Mouse (Mus musculus): ENCODE measurements around the gene Acsl1. TPM values are rescaled to one million over a fixed set of nuclear protein-coding genes. Genes with fewer than 3 reads are reported as not detected.

Gene Acsl1
- polyA plus RNA-seq, 1 experiment from 2014 or later = 7.3 TPM

GRCm38 (mm10) chr8:46526821-46527220, 56.0 kb downstream of the Acsl1 start:
- Histone ChIP-seq H3K9me3 (no peaks in the 10 kb centered on the region), H3K4me1 (replicated peaks) (peaks cover 10% of the 10 kb centered on the region), H3K4me3 (no peak overlapping the region), H3K36me3 (no peaks in the 10 kb centered on the region), H3K27me3 (ENCODE audit: insufficient read depth, poor library complexity, severe bottlenecking) (no peaks in the 10 kb centered on the region), H3K27ac (no peak overlapping the region)
- DNase-seq (ENCODE audit: low spot score) = no peak
- WGBS = 91% methylated on average over 10 of the region's 10 CpGs

DNA sequence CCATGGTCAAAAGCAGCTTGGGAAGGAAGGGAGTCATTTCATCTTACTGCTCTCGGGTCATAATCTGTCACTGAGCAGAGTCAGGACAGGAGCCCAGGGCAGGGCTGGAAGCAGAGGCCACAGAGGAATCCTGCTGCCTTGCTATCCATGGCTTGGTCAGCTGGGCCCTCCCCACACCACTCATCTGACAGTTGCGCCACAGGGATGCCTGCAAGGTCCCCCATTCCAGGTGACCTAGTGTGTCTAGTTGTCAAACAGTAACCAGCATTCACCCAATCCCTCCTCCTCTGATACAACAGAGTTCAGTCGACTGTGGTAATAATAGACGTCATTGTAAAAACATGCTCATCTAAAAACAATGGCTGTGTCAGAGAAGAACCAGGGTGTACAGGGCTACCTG, 58.7 kb downstream of the Acsl1 start:
- 75% methylated on average over 4 of the region's 4 CpGs for whole genome bisulfite sequencing
- no peak for DNase-seq (ENCODE audit: low spot score)
- Histone ChIP-seq H3K4me1 (replicated peaks) (peaks cover 7% of the 10 kb centered on the region), H3K27ac (no peak overlapping the region), H3K36me3 (no peaks in the 10 kb centered on the region), H3K9me3 (no peaks in the 10 kb centered on the region), H3K27me3 (ENCODE audit: insufficient read depth, poor library complexity, severe bottlenecking) (no peaks in the 10 kb centered on the region), H3K4me3 (no peak overlapping the region)

DNA sequence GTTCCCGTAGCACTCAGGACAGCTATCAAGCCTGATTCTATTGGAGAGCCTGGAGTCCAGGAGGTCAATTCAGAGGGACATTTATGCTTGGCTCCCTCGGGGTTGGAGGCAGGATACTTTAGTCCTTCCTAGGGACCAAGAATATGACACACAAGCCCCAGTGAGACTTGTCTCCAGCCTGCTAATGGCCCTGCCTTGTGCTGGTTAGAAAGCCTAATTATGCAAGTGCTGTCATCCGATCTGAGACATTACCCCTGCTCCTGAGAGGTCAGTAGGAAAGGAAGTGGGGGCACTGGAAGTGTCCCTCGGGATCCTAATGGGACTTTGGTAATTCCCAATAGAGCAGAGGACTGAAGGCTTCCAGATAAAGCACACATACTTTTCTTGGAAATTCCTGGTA, 59.7 kb downstream of the Acsl1 start:
- Histone ChIP-seq H3K36me3 (no peaks in the 10 kb centered on the region), H3K4me3 (no peak overlapping the region), H3K27ac (no peak overlapping the region), H3K9me3 (no peaks in the 10 kb centered on the region), H3K4me1 (replicated peaks) (peaks cover 7% of the 10 kb centered on the region), H3K27me3 (ENCODE audit: insufficient read depth, poor library complexity, severe bottlenecking) (no peaks in the 10 kb centered on the region)
- no peak for DNase-seq (ENCODE audit: low spot score)
- WGBS = 49% methylated on average over 4 of the region's 4 CpGs

DNA sequence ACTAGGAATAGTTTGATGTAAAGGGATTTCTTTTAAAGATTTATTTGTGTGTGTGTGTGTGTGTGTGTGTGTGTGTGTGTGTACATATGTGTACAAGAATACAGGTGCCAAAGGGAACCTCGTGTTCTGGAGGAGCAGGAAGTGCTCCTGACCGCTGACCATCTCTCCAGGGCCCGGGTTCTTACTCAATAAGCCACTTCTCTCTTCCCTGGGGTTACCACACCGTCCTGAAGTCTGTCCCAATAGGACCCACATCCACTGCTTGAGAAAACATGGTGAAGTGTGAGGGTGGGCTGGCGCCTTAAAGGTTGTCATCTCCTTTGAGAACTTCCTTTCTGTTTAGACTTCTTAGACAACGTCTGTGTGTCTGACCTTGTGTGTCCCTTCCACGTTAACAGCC, 63.1 kb downstream of the Acsl1 start:
- no peaks in the 10 kb centered on the region for H3K27me3 ChIP-seq (ENCODE audit: insufficient read depth, poor library complexity, severe bottlenecking)
- DNase-seq (ENCODE audit: low spot score) = no peak
- no peak overlapping the region for H3K27ac ChIP-seq
- 91% methylated on average over 7 of the region's 7 CpGs for WGBS
- peaks cover 7% of the 10 kb centered on the region for H3K4me1 ChIP-seq (replicated peaks)
- no peak overlapping the region for H3K4me3 ChIP-seq
- no peaks in the 10 kb centered on the region for H3K36me3 ChIP-seq
- no peaks in the 10 kb centered on the region for H3K9me3 ChIP-seq

DNA sequence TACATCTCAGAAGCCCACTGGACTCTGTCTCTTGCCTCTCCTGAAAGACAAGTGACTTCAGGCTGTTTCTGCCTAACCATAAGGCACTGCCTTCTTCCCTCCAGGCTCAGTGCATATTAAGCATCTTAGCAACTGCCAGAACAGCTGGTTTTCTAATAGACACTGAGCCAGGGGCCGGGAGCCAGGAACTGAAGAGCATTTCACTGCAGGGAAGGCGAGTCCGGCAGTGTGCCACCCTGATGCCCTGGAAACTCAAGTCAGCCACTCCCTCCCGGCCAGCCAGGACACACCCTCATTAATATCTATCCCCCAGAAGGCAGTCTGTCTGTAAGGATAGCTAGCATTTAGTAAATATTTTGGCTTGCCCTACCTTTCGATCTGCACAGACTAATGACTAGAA, 68.9 kb downstream of the Acsl1 start:
- Histone ChIP-seq H3K4me1 (replicated peaks) (0 out of 2 replicates have a peak, but pooled peaks cover 4% of the 10 kb centered on the region), H3K4me3 (no peak overlapping the region), H3K27me3 (ENCODE audit: insufficient read depth, poor library complexity, severe bottlenecking) (no peaks in the 10 kb centered on the region), H3K36me3 (no peaks in the 10 kb centered on the region), H3K27ac (no peak overlapping the region), H3K9me3 (no peaks in the 10 kb centered on the region)
- no peak for DNase-seq (ENCODE audit: low spot score)
- WGBS = 63% methylated on average over 5 of the region's 5 CpGs

- Histone ChIP-seq H3K36me3 (no peaks in the 10 kb centered on the region), H3K27me3 (ENCODE audit: insufficient read depth, poor library complexity, severe bottlenecking) (no peaks in the 10 kb centered on the region), H3K4me1 (replicated peaks) (0 out of 2 replicates have a peak, but pooled peaks cover 4% of the 10 kb centered on the region), H3K9me3 (no peaks in the 10 kb centered on the region), H3K27ac (no peak overlapping the region), H3K4me3 (no peak overlapping the region)
- no peak for DNase-seq (ENCODE audit: low spot score)
- WGBS = 85% methylated on average over 7 of the region's 7 CpGs
Observed at GRCm38 (mm10) chr8:46543191-46543590, 72.4 kb downstream of the Acsl1 start.

DNA sequence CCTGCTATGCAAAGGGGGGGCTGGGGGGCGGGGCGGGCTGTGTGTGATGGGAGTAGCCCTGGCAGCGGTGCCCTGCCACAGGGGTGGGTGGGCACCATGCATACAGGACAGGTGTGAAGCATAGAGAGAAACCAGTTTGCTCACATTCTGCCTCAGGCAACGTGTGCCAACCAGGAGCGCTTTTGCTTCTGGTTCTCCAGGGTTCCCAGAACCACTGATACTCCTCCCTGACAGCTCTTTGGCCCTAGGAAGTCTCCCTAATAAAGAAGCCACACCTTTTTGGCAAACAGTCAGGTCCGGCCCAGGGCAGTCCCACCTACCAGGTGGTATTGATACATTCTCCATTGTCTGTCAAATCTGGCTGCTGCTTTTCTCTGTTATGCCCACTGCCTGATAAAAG, 72.8 kb downstream of the Acsl1 start:
- no peak for DNase-seq (ENCODE audit: low spot score)
- WGBS = 76% methylated on average over 6 of the region's 6 CpGs
- Histone ChIP-seq H3K36me3 (no peaks in the 10 kb centered on the region), H3K27ac (no peak overlapping the region), H3K9me3 (no peaks in the 10 kb centered on the region), H3K27me3 (ENCODE audit: insufficient read depth, poor library complexity, severe bottlenecking) (no peaks in the 10 kb centered on the region), H3K4me1 (replicated peaks) (0 out of 2 replicates have a peak, but pooled peaks cover 4% of the 10 kb centered on the region), H3K4me3 (no peak overlapping the region)

GRCm38 (mm10) chr8:46545854-46546253, 75.0 kb downstream of the Acsl1 start:
- Histone ChIP-seq H3K4me3 (no peak overlapping the region), H3K27ac (no peak overlapping the region), H3K27me3 (ENCODE audit: insufficient read depth, poor library complexity, severe bottlenecking) (no peaks in the 10 kb centered on the region), H3K9me3 (no peaks in the 10 kb centered on the region), H3K36me3 (no peaks in the 10 kb centered on the region), H3K4me1 (replicated peaks) (peaks cover 2% of the 10 kb centered on the region; the same call in 1 of the 2 replicates)
- WGBS = 89% methylated on average over 5 of the region's 5 CpGs
- DNase-seq (ENCODE audit: low spot score) = no peak

DNA sequence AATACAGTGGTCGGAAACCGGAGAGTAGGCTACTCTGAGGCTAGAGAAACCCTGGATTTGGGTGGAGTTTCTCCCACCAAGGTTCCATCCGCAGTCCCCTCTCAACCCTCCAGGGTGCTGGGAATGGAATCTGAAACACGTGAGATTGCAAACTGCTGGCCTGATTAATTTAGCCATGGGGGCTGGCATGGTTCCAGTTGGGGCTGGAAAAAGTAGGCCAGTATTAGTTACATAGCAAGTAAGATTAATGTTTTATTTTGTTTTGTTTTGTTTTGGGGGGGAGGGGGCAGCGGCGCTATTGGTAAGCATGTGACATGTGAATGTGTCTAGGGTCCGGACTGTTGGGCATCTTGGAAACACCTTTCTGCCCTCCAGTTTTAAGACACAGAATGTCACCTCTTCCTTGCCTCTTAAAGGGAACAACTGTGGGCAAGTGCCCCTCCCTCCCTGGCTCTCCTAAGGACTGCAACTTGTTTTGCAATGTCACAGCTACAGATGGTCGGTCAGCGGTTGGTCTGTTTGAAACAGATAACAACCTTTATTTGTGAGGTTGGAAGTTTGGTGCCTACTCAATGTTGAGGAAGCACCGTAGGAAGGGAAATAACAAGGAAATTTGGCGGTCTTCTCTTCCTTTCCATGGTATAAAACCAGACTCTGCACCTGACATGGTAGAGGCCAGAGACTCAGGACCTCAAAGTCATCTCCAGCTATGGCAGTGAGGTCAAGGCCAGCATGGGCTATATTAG, 75.8 kb downstream of the Acsl1 start:
- no peaks in the 10 kb centered on the region for H3K27me3 ChIP-seq (ENCODE audit: insufficient read depth, poor library complexity, severe bottlenecking)
- H3K4me3 ChIP-seq = no peak overlapping the region
- no peaks in the 10 kb centered on the region for H3K9me3 ChIP-seq
- 80% methylated on average over 11 of the region's 11 CpGs for WGBS
- no peak overlapping the region for H3K27ac ChIP-seq
- H3K4me1 ChIP-seq (replicated peaks) = peaks cover 5% of the 10 kb centered on the region; the same call in 1 of the 2 replicates
- no peaks in the 10 kb centered on the region for H3K36me3 ChIP-seq
- no peak for DNase-seq (ENCODE audit: low spot score)

- DNase-seq (ENCODE audit: low spot score) = peak; percentile 40
- H3K27ac ChIP-seq = no peak overlapping the region
- peaks cover 7% of the 10 kb centered on the region for H3K4me1 ChIP-seq (replicated peaks)
- WGBS = 54% methylated on average over 4 of the region's 4 CpGs
- no peaks in the 10 kb centered on the region for H3K27me3 ChIP-seq (ENCODE audit: insufficient read depth, poor library complexity, severe bottlenecking)
- H3K9me3 ChIP-seq = no peaks in the 10 kb centered on the region
- no peak overlapping the region for H3K4me3 ChIP-seq
- H3K36me3 ChIP-seq = no peaks in the 10 kb centered on the region
Observed at GRCm38 (mm10) chr8:46547245-46547644, 76.4 kb downstream of the Acsl1 start.

DNA sequence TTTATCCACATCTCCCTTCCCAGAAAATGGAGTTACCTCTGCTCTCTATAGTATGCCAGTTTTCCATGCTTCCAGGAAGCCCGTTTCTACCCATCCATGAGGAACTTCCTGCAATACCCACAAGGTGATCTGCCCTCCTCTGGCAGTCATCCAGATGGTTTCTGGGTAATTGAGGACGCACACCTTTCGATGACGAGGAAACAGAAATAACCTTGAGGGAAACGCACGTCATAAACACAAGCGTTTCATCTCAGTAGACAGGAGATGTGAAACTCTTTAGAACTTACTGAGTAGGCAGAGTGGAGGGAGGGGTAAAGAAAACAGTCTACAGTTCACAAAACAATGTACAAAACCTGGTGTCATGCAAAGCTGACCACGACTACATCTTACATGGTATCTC, 79.2 kb downstream of the Acsl1 start:
- WGBS = 90% methylated on average over 8 of the region's 8 CpGs
- Histone ChIP-seq H3K9me3 (no peaks in the 10 kb centered on the region), H3K4me3 (no peak overlapping the region), H3K27ac (no peak overlapping the region), H3K4me1 (replicated peaks) (peaks cover 18% of the 10 kb centered on the region), H3K36me3 (peaks cover 5% of the 10 kb centered on the region), H3K27me3 (ENCODE audit: insufficient read depth, poor library complexity, severe bottlenecking) (no peaks in the 10 kb centered on the region)
- no peak for DNase-seq (ENCODE audit: low spot score)

DNA sequence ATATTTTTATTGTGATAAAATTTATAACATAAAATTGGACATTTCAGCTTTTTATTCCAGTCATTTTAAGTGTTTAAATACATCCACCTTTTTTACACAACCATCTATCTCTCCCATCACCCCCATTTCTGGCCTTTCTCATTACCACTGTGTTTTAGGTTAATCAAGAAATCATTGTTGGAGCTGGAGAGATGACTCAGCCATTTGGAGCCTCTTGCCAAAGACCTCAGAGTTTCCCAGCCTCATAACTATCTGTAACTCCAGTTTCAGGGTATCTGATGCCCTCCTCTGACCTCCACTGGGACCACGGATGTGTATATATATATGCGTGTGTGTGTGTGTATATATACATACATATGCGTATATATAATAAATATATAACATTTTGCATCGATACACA, 80.2 kb downstream of the Acsl1 start:
- H3K4me3 ChIP-seq = peak overlapping the region; percentile 68
- peaks cover 18% of the 10 kb centered on the region for H3K4me1 ChIP-seq (replicated peaks)
- DNase-seq (ENCODE audit: low spot score) = no peak
- H3K27ac ChIP-seq = peak overlapping the region; percentile 84
- 57% methylated on average over 4 of the region's 4 CpGs for WGBS
- peaks cover 10% of the 10 kb centered on the region for H3K36me3 ChIP-seq
- H3K27me3 ChIP-seq (ENCODE audit: insufficient read depth, poor library complexity, severe bottlenecking) = no peaks in the 10 kb centered on the region
- no peaks in the 10 kb centered on the region for H3K9me3 ChIP-seq

- WGBS = under 1% methylated on average over 50 of the region's 50 CpGs
- H3K9me3 ChIP-seq = no peaks in the 10 kb centered on the region
- peaks cover 17% of the 10 kb centered on the region for H3K36me3 ChIP-seq
- no peaks in the 10 kb centered on the region for H3K27me3 ChIP-seq (ENCODE audit: insufficient read depth, poor library complexity, severe bottlenecking)
- peak within 1 kb of the TSS; percentile 68 for H3K4me3 ChIP-seq
- peaks cover 18% of the 10 kb centered on the region for H3K4me1 ChIP-seq (replicated peaks)
- DNase-seq (ENCODE audit: low spot score) = peak; percentile 100
- H3K27ac ChIP-seq = peak within 1 kb of the TSS; percentile 84
Observed at GRCm38 (mm10) chr8:46551615-46552440, 81.0 kb downstream of the Acsl1 start, which contains the start of gene Cenpu. Cenpu (plus strand) TSS chr8:46552028.

Measured in hindbrain, embryonic 10.5 days (tissue).